In the genomic region with DNA sequence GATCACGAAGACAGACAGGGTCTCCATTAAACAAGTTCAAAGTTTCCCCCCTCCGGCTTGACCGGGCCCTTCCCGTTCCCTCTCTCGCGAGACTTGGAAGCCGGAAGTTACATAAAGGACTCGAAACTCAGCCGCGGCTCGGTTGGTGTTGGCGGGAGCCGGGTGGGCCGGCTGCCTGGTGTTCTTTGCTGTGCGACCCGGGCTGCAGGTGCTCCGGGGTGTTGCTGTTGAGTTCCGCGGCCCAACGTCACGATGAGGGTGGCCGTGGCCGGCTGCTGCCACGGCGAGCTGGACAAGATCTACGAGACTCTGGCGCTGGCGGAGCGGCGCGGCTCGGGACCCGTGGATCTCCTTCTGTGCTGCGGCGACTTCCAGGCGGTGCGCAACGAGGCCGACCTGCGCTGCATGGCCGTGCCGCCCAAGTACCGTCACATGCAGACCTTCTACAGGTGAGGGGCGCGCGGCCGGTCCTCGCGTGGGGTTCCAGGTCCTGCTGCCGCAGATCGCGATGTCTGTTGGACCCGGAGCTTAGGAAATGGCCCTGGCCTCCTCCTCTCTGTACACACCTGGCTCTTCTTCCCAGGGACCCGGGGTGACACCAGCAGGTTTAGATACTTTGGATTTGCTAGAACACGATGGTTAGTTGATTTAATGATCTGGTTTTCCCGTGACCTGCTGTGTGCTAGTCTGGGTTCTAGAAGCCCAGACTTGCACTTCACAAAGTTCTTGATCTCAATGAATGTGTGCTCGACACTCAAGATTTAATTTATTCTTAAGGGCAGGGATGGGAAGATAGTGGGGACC, we compare ENCODE assay signal across 8 mouse cellular contexts. TPM values are rescaled to one million over a fixed set of nuclear protein-coding genes. Genes with fewer than 3 reads are reported as not detected.
DNase-seq lines count a peak whose midpoint lies in the region; ATAC-seq and TF ChIP-seq lines count a peak whose summit lies in the region.

A gene (plus strand): TSS at position 123 of the 804 bp plus-strand sequence.

- peak within 1 kb of the TSS; percentile 84 for H3K27ac ChIP-seq in hindbrain, embryonic 15.5 days (replicated peaks)

- peak within 1 kb of the TSS; percentile 82 for H3K4me3 ChIP-seq in hindbrain, embryonic 15.5 days

- H3K9ac ChIP-seq in hindbrain, embryonic 15.5 days: peak within 1 kb of the TSS; percentile 92

- CTCF ChIA-PET in Patski (lab: Charles Lee): interaction anchor here (1.2 to 1.3 kb wide), 2 partner anchors 12 to 86 kb away, joined by 3 read pairs; no protein-coding TSS in a partner anchor

- no peak for DNase-seq in Patski (ENCODE audit: low read depth, low spot score)
- peak; percentile 93 to 94 for DNase-seq in cerebellum, postnatal 14 days
- peak; percentile 82 to 90 for DNase-seq in frontal cortex, postnatal 25 days (ENCODE audit: low spot score in 2 of 2)
- peak; percentile 89 for DNase-seq in left cerebral cortex, adult 11 months (ENCODE audit: low spot score)
- DNase-seq in lung, postnatal 4 days: peak; percentile 92 to 94
- peak; percentile 86 for DNase-seq in retina, postnatal 7 days (ENCODE audit: low read depth, low spot score)
- peak; percentile 80 for DNase-seq in urinary bladder, adult 2 months (ENCODE audit: low spot score)

- POLR2A ChIA-PET in Patski (lab: Charles Lee): no interaction called here

- no peak for TF ChIP-seq CTCF in Patski (IDR thresholded peaks at IDR 0.05)

- peak within 1 kb of the TSS; percentile 77 for H3K4me2 ChIP-seq in hindbrain, embryonic 15.5 days

- H3K9me3 ChIP-seq in hindbrain, embryonic 15.5 days: no peaks in the 10 kb centered on the region

- H3K36me3 ChIP-seq in hindbrain, embryonic 15.5 days: no peaks in the 10 kb centered on the region

- H3K27me3 ChIP-seq in Patski: no peaks in the 10 kb centered on the region
- peaks cover 5% of the 10 kb centered on the region; the same call in 1 of the 2 replicates for H3K27me3 ChIP-seq in hindbrain, embryonic 15.5 days

- in situ Hi-C loops in Patski (cut with MboI; ENCODE audit: low pct_unique_long_range_greater_than_20kb): no loop called here

- ATAC-seq in Patski: peak; percentile 92
- ATAC-seq in hindbrain, embryonic 15.5 days (ENCODE audit: low FRiP score, low read depth): peak; percentile 95

- under 1% methylated on average over 57 of the region's 57 CpGs for WGBS in hindbrain, embryonic 15.5 days

- H3K4me1 ChIP-seq in hindbrain, embryonic 15.5 days (replicated peaks): peaks cover 14% of the 10 kb centered on the region

RNA-seq across cellular contexts. Expression of the gene that starts here (rescaled TPM):
- 18.6 TPM for polyA plus RNA-seq in Patski (2021)
- 23.0 and 24.2 TPM in 2 replicates for polyA plus RNA-seq in hindbrain, embryonic 15.5 days (2015; fragmentation: Nextera tagmentation; extraction: Ambion mirVana)
- polyA plus RNA-seq in urinary bladder, adult 2 months (2012; rRNA removed): 14.2 and 15.5 TPM in 2 replicates
